Mouse (Mus musculus) midbrain, embryonic 14.5 days (tissue): Measurements from ENCODE around the gene Xdh. TPM values are rescaled to one million over a fixed set of nuclear protein-coding genes. Genes with fewer than 3 reads are reported as not detected.
"Not testable (repeated sequence)": the region's sequence is repeated elsewhere in the genome, so short reads cannot be mapped to it uniquely, and the experiment has no call there.

Experiments used
- ATAC-seq: fragments of 200-750 bp; cut with Nextera tagmentation; 2 replicates; pipeline ENCODE4 v1.8.0; 2017; ENCODE audit warnings: moderate number of reproducible peaks, moderate library complexity; ENCODE audit not compliant: low FRiP score, low TSS enrichment
- DNase-seq: peaks from one replicate; pipeline ENCODE4 v3.0.0-alpha.2; 2015
- H3K27ac ChIP-seq: fragments of 300-500 bp; sonication (generic); replicated peaks from 2 replicates; pipeline ENCODE4 v1.5.1; 2014; ENCODE audit warnings: mild to moderate bottlenecking, low read depth, low read length, moderate library complexity
- H3K27me3 ChIP-seq: fragments of 300-500 bp; sonication (generic); 2 replicates; pipeline ENCODE4 v1.6.1; 2014; ENCODE audit warnings: low read length, control low read depth, mixed read lengths; ENCODE audit not compliant: control insufficient read depth, insufficient read depth
- H3K36me3 ChIP-seq: fragments of 300-500 bp; sonication (generic); 2 replicates; pipeline ENCODE4 v1.6.1; 2014; ENCODE audit warnings: low read length, control low read depth; ENCODE audit not compliant: control insufficient read depth, insufficient read depth
- H3K4me1 ChIP-seq: fragments of 300-500 bp; sonication (generic); 2 replicates; pipeline ENCODE4 v1.6.1; 2014; ENCODE audit warnings: mild to moderate bottlenecking, antibody characterized with exemption, low read length, control low read depth; ENCODE audit not compliant: control insufficient read depth, insufficient read depth
- H3K4me2 ChIP-seq: fragments of 300-500 bp; sonication (generic); 2 replicates; pipeline ENCODE4 v1.6.1; 2014; ENCODE audit warnings: mild to moderate bottlenecking, low read length, moderate library complexity
- H3K4me3 ChIP-seq: fragments of 300-500 bp; sonication (generic); replicated peaks from 2 replicates; pipeline ENCODE4 v1.5.1; 2014; ENCODE audit warnings: low read depth, low read length
- H3K9ac ChIP-seq: fragments of 300-500 bp; sonication (generic); replicated peaks from 2 replicates; pipeline ENCODE4 v1.6.1; 2014; ENCODE audit warnings: mild to moderate bottlenecking, low read length, moderate library complexity
- H3K9me3 ChIP-seq: fragments of 300-500 bp; sonication (generic); 2 replicates; pipeline ENCODE4 v1.6.1; 2016; ENCODE audit warnings: low read length, control low read depth, mixed read lengths; ENCODE audit not compliant: control insufficient read depth
- WGBS: fragments of 180-500 bp; shearing (Covaris S2); extraction: QIAGEN DNeasy Blood & Tissue Kit; methylation state at CpG from one replicate; pipeline ENCODE4 v1.1.7; 2014; 5-methylcytosine and 5-hydroxymethylcytosine counted together
- polyA plus RNA-seq: library from polyadenylated mRNA; unstranded; fragments of >200 nt; fragmentation: Nextera tagmentation; extraction: Ambion mirVana; gene quantifications from 2 replicates; pipeline ENCODE4 v1.2.1, GENCODE M21; 2014

Gene Xdh
- polyA plus RNA-seq, 1 experiment from 2014 or later: 0.30 TPM

DNA sequence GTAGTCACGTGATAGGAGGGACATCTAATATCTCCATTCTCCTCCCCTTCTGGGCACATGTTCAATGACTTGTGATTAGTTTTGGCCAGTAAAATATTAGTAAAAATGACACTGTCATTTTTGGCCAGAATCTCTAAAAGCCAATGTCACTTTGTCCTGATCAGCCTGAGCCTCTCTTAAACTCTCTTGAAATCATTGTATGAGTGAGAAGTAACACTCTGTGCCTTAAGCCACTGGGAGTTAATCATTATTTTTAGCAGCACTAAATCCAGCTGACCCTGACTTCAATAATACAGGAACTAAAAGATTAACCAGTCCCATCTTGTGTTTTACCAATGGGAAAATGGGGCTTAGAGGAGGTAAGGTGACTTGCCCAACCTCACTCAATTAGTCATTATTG is 102.6 kb downstream of the Xdh start:
- 92% methylated on average over 1 of the region's 1 CpGs for WGBS
- ATAC-seq: no peak

DNA sequence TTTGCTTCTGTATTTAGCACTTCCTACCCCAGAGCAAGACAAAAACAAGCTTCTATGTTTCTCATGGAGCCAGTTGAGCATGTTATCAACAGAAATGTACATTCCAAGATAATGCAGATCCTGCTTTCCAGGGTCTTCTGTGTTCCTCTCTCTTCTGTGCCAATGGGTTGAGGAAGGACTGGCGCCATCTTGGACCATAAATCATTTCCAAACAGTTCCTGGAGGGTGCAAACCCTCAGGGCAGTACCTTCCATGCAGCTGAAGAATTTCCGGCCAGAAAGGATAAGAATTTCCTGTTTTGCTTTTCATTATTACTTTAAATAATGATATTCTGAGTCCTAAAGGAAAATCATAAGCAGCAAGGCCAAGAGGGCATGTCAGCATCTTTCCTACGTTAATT is 104.4 kb downstream of the Xdh start:
- ATAC-seq (no peak), DNase-seq (no peak)
- H3K9ac ChIP-seq: no peak overlapping the region
- H3K27ac ChIP-seq: no peak overlapping the region
- 76% methylated on average over 3 of the region's 3 CpGs for WGBS
- no peaks in the 10 kb centered on the region for H3K36me3 ChIP-seq
- H3K4me3 ChIP-seq: no peak overlapping the region
- H3K9me3 ChIP-seq: no peaks in the 10 kb centered on the region
- H3K4me1 ChIP-seq: no peaks in the 10 kb centered on the region
- H3K27me3 ChIP-seq: no peaks in the 10 kb centered on the region
- no peak overlapping the region for H3K4me2 ChIP-seq

More for the DNA sequence above, 102.6 kb downstream of the Xdh start:
- no peak for DNase-seq
- no peaks in the 10 kb centered on the region for H3K4me1 ChIP-seq
- no peaks in the 10 kb centered on the region for H3K36me3 ChIP-seq
- no peaks in the 10 kb centered on the region for H3K9me3 ChIP-seq
- H3K27me3 ChIP-seq: no peaks in the 10 kb centered on the region
- H3K27ac ChIP-seq: no peak overlapping the region
- H3K4me2 ChIP-seq: no peak overlapping the region
- no peak overlapping the region for H3K9ac ChIP-seq
- H3K4me3 ChIP-seq: no peak overlapping the region

DNA sequence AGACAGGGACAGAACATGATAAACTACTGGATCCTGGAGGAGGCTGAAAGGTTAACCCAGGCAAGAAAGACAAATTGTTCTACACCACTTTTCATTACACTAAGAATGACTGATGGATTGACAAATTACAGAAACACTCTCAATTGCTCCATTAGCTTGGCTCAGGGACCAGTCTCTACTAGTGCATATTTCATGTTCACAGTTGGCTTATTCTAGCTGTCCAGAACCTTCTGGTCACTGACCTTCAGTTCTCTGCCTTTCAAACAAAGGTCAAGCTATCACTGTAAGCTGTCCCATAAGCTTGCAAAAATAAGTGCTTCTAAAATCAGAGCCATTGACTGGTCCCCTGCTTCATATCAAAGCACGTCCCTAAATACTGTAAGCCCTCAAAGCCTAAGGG is 107.0 kb downstream of the Xdh start:
- Histone ChIP-seq H3K4me2 (no peak overlapping the region), H3K4me1 (no peaks in the 10 kb centered on the region), H3K9me3 (no peaks in the 10 kb centered on the region), H3K36me3 (no peaks in the 10 kb centered on the region), H3K4me3 (no peak overlapping the region), H3K27me3 (no peaks in the 10 kb centered on the region), H3K27ac (no peak overlapping the region), H3K9ac (no peak overlapping the region)
- ATAC-seq (no peak), DNase-seq (no peak)
- 76% methylated on average over 1 of the region's 1 CpGs for WGBS

- DNase-seq: peak; percentile 7
- H3K36me3 ChIP-seq, H3K4me2 ChIP-seq, ATAC-seq, H3K9me3 ChIP-seq, H3K9ac ChIP-seq, H3K27ac ChIP-seq, H3K4me1 ChIP-seq, H3K27me3 ChIP-seq, H3K4me3 ChIP-seq: not testable (repeated sequence)
- WGBS: 63% methylated on average over 1 of the region's 1 CpGs
Observed at GRCm38 (mm10) chr17:73839876-73840275, 110.1 kb downstream of the Xdh start.

- ATAC-seq (no peak), DNase-seq (no peak)
- WGBS: 70% methylated on average over 3 of the region's 3 CpGs
- Histone ChIP-seq H3K27ac (no peak overlapping the region), H3K4me2 (no peak overlapping the region), H3K9ac (no peak overlapping the region), H3K4me1 (no peaks in the 10 kb centered on the region), H3K27me3 (no peaks in the 10 kb centered on the region), H3K36me3 (no peaks in the 10 kb centered on the region), H3K4me3 (no peak overlapping the region), H3K9me3 (no peaks in the 10 kb centered on the region)
Observed at GRCm38 (mm10) chr17:73839086-73839835, 110.7 kb downstream of the Xdh start.

GRCm38 (mm10) chr17:73837244-73837643 is 112.8 kb downstream of the Xdh start:
- Histone ChIP-seq H3K4me1 (no peaks in the 10 kb centered on the region), H3K36me3 (no peaks in the 10 kb centered on the region), H3K27ac (no peak overlapping the region), H3K4me2 (no peak overlapping the region), H3K27me3 (no peaks in the 10 kb centered on the region), H3K4me3 (no peak overlapping the region), H3K9ac (no peak overlapping the region), H3K9me3 (no peaks in the 10 kb centered on the region)
- no peak for DNase-seq
- 85% methylated on average over 4 of the region's 4 CpGs for WGBS
- ATAC-seq: no peak

GRCm38 (mm10) chr17:73836601-73837000 is 113.4 kb downstream of the Xdh start:
- Histone ChIP-seq H3K9me3 (no peaks in the 10 kb centered on the region), H3K9ac (no peak overlapping the region), H3K36me3 (no peaks in the 10 kb centered on the region), H3K4me3 (no peak overlapping the region), H3K27ac (no peak overlapping the region), H3K27me3 (no peaks in the 10 kb centered on the region), H3K4me2 (no peak overlapping the region), H3K4me1 (no peaks in the 10 kb centered on the region)
- 93% methylated on average over 3 of the region's 3 CpGs for WGBS
- DNase-seq (no peak), ATAC-seq (no peak)

Other genes starting within 250 kb of the Xdh start
- 15.3 and 18.8 TPM in 2 replicates for gene Galnt14, start 239.7 kb downstream of the Xdh start, polyA plus RNA-seq
- gene Ehd3, start 146.1 kb downstream of the Xdh start, polyA plus RNA-seq: 14.7 and 16.7 TPM in 2 replicates
- gene Srd5a2, start 97.7 kb upstream of the Xdh start, polyA plus RNA-seq: not detected in 2 replicates